Mouse (Mus musculus): ENCODE data around the gene Dapp1. TPM values are rescaled to one million over a fixed set of nuclear protein-coding genes. Genes with fewer than 3 reads are reported as not detected.

Gene Dapp1
- 2.6 and 3.7 TPM in 2 replicates for polyA plus RNA-seq (2014; fragmentation: Nextera tagmentation; extraction: Ambion mirVana)

- DNase-seq (ENCODE audit: low spot score) (peak; percentile 42), ATAC-seq (ENCODE audit: low FRiP score) (0 out of 2 replicates have a peak, but pooled peaks have one; percentile 30)
- H3K4me1 ChIP-seq (replicated peaks; ENCODE audit: control insufficient read depth, insufficient read depth, low read length): no peaks in the 10 kb centered on the region; the same call in none of the 2 replicates
- H3K27ac ChIP-seq (ENCODE audit: low read depth, low read length): no peak within 1 kb of the TSS
- H3K9ac ChIP-seq (ENCODE audit: low read depth, low read length): 0 out of 2 replicates have a peak within 1 kb of the TSS, but pooled peaks have one; percentile 27
- WGBS: 12% methylated on average over 10 of the region's 10 CpGs
- H3K4me3 ChIP-seq (ENCODE audit: low read depth, low read length): peak within 1 kb of the TSS; percentile 22
- H3K4me2 ChIP-seq (replicated peaks; ENCODE audit: low read depth, low read length): peak within 1 kb of the TSS; percentile 31
- no peaks in the 10 kb centered on the region for H3K36me3 ChIP-seq (ENCODE audit: control insufficient read depth, insufficient read depth, low read length)
- H3K27me3 ChIP-seq (ENCODE audit: control insufficient read depth, insufficient read depth, low read length): no peaks in the 10 kb centered on the region
- no peaks in the 10 kb centered on the region for H3K9me3 ChIP-seq (ENCODE audit: control insufficient read depth, low read length)
These were observed at the start of gene Dapp1 for GRCm38 (mm10) chr3:137981382-137981750. Dapp1 (minus strand) TSS chr3:137981545.

- no peak overlapping the region for H3K4me2 ChIP-seq (replicated peaks; ENCODE audit: low read depth, low read length)
- WGBS: 79% methylated on average over 6 of the region's 6 CpGs
These were observed 49.2 kb upstream of the Dapp1 start for GRCm38 (mm10) chr3:138030563-138030962.

GRCm38 (mm10) chr3:138029351-138029750, 48.0 kb upstream of the Dapp1 start:
- H3K9me3 ChIP-seq (ENCODE audit: control insufficient read depth, low read length): no peaks in the 10 kb centered on the region
- no peaks in the 10 kb centered on the region for H3K27me3 ChIP-seq (ENCODE audit: control insufficient read depth, insufficient read depth, low read length)
- WGBS: 90% methylated on average over 5 of the region's 5 CpGs
- H3K4me3 ChIP-seq (ENCODE audit: low read depth, low read length): no peak overlapping the region
- H3K9ac ChIP-seq (ENCODE audit: low read depth, low read length): no peak overlapping the region
- DNase-seq (ENCODE audit: low spot score): no peak
- H3K4me2 ChIP-seq (replicated peaks; ENCODE audit: low read depth, low read length): no peak overlapping the region
- no peaks in the 10 kb centered on the region for H3K4me1 ChIP-seq (replicated peaks; ENCODE audit: control insufficient read depth, insufficient read depth, low read length)
- no peaks in the 10 kb centered on the region for H3K36me3 ChIP-seq (ENCODE audit: control insufficient read depth, insufficient read depth, low read length)
- ATAC-seq (ENCODE audit: low FRiP score): no peak
- no peak overlapping the region for H3K27ac ChIP-seq (ENCODE audit: low read depth, low read length)

More at GRCm38 (mm10) chr3:138030563-138030962, 49.2 kb upstream of the Dapp1 start:
- Histone ChIP-seq H3K9ac (ENCODE audit: low read depth, low read length) (no peak overlapping the region), H3K27me3 (ENCODE audit: control insufficient read depth, insufficient read depth, low read length) (no peaks in the 10 kb centered on the region), H3K36me3 (ENCODE audit: control insufficient read depth, insufficient read depth, low read length) (no peaks in the 10 kb centered on the region), H3K9me3 (ENCODE audit: control insufficient read depth, low read length) (no peaks in the 10 kb centered on the region), H3K4me1 (replicated peaks; ENCODE audit: control insufficient read depth, insufficient read depth, low read length) (no peaks in the 10 kb centered on the region), H3K27ac (ENCODE audit: low read depth, low read length) (no peak overlapping the region), H3K4me3 (ENCODE audit: low read depth, low read length) (no peak overlapping the region)
- ATAC-seq (ENCODE audit: low FRiP score) (no peak; the same call in 1 of the 2 replicates), DNase-seq (ENCODE audit: low spot score) (no peak)

GRCm38 (mm10) chr3:138027575-138028362, 46.4 kb upstream of the Dapp1 start:
- Histone ChIP-seq H3K9me3 (ENCODE audit: control insufficient read depth, low read length) (no peaks in the 10 kb centered on the region), H3K27ac (ENCODE audit: low read depth, low read length) (no peak overlapping the region), H3K4me3 (ENCODE audit: low read depth, low read length) (no peak overlapping the region), H3K4me1 (replicated peaks; ENCODE audit: control insufficient read depth, insufficient read depth, low read length) (no peaks in the 10 kb centered on the region), H3K36me3 (ENCODE audit: control insufficient read depth, insufficient read depth, low read length) (no peaks in the 10 kb centered on the region), H3K27me3 (ENCODE audit: control insufficient read depth, insufficient read depth, low read length) (no peaks in the 10 kb centered on the region), H3K9ac (ENCODE audit: low read depth, low read length) (no peak overlapping the region), H3K4me2 (replicated peaks; ENCODE audit: low read depth, low read length) (no peak overlapping the region)
- no peak for DNase-seq (ENCODE audit: low spot score)
- WGBS: 81% methylated on average over 5 of the region's 5 CpGs
- no peak for ATAC-seq (ENCODE audit: low FRiP score)

GRCm38 (mm10) chr3:138026286-138026685, 44.9 kb upstream of the Dapp1 start:
- Histone ChIP-seq H3K4me3 (ENCODE audit: low read depth, low read length) (no peak overlapping the region), H3K9me3 (ENCODE audit: control insufficient read depth, low read length) (no peaks in the 10 kb centered on the region), H3K4me1 (replicated peaks; ENCODE audit: control insufficient read depth, insufficient read depth, low read length) (no peaks in the 10 kb centered on the region), H3K4me2 (replicated peaks; ENCODE audit: low read depth, low read length) (no peak overlapping the region), H3K27ac (ENCODE audit: low read depth, low read length) (no peak overlapping the region), H3K27me3 (ENCODE audit: control insufficient read depth, insufficient read depth, low read length) (no peaks in the 10 kb centered on the region), H3K9ac (ENCODE audit: low read depth, low read length) (no peak overlapping the region), H3K36me3 (ENCODE audit: control insufficient read depth, insufficient read depth, low read length) (no peaks in the 10 kb centered on the region)
- ATAC-seq (ENCODE audit: low FRiP score) (no peak), DNase-seq (ENCODE audit: low spot score) (no peak)
- 80% methylated on average over 10 of the region's 10 CpGs for WGBS

DNA sequence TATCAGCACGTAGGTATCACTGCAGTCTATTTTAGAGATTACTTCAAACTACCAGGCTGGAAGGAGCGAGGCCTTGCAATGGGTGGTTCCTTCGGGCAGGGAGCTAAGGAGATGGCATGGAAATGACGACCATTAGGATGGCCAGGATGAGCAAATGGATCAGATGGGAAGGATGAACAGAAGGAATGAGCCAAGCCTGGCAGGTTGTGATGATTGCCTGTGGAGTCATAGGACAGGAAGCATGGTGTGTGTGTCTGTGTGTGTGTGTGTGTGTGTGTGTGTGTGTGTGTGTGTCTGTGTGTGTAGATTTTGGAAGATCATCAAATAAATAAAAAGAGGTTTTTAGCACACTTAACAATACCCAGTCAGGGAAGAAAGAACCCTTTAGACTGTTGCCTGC, 41.3 kb upstream of the Dapp1 start:
- WGBS: 91% methylated on average over 4 of the region's 4 CpGs
- H3K4me3 ChIP-seq (ENCODE audit: low read depth, low read length): no peak overlapping the region
- ATAC-seq (ENCODE audit: low FRiP score) (no peak), DNase-seq (ENCODE audit: low spot score) (no peak)
- no peaks in the 10 kb centered on the region for H3K36me3 ChIP-seq (ENCODE audit: control insufficient read depth, insufficient read depth, low read length)
- H3K4me1 ChIP-seq (replicated peaks; ENCODE audit: control insufficient read depth, insufficient read depth, low read length): no peaks in the 10 kb centered on the region
- no peak overlapping the region for H3K9ac ChIP-seq (ENCODE audit: low read depth, low read length)
- no peak overlapping the region for H3K27ac ChIP-seq (ENCODE audit: low read depth, low read length)
- H3K27me3 ChIP-seq (ENCODE audit: control insufficient read depth, insufficient read depth, low read length): no peaks in the 10 kb centered on the region
- H3K4me2 ChIP-seq (replicated peaks; ENCODE audit: low read depth, low read length): no peak overlapping the region
- H3K9me3 ChIP-seq (ENCODE audit: control insufficient read depth, low read length): no peaks in the 10 kb centered on the region

- no peak overlapping the region for H3K27ac ChIP-seq (ENCODE audit: low read depth, low read length)
- no peak for ATAC-seq (ENCODE audit: low FRiP score)
- no peaks in the 10 kb centered on the region for H3K4me1 ChIP-seq (replicated peaks; ENCODE audit: control insufficient read depth, insufficient read depth, low read length)
- H3K9me3 ChIP-seq (ENCODE audit: control insufficient read depth, low read length): no peaks in the 10 kb centered on the region
- no peak overlapping the region for H3K4me2 ChIP-seq (replicated peaks; ENCODE audit: low read depth, low read length)
- no peaks in the 10 kb centered on the region for H3K27me3 ChIP-seq (ENCODE audit: control insufficient read depth, insufficient read depth, low read length)
- 92% methylated on average over 4 of the region's 4 CpGs for WGBS
- no peak overlapping the region for H3K4me3 ChIP-seq (ENCODE audit: low read depth, low read length)
- H3K9ac ChIP-seq (ENCODE audit: low read depth, low read length): no peak overlapping the region
- no peaks in the 10 kb centered on the region for H3K36me3 ChIP-seq (ENCODE audit: control insufficient read depth, insufficient read depth, low read length)
- no peak for DNase-seq (ENCODE audit: low spot score)
These were observed 40.7 kb upstream of the Dapp1 start for GRCm38 (mm10) chr3:138022003-138022402.

DNA sequence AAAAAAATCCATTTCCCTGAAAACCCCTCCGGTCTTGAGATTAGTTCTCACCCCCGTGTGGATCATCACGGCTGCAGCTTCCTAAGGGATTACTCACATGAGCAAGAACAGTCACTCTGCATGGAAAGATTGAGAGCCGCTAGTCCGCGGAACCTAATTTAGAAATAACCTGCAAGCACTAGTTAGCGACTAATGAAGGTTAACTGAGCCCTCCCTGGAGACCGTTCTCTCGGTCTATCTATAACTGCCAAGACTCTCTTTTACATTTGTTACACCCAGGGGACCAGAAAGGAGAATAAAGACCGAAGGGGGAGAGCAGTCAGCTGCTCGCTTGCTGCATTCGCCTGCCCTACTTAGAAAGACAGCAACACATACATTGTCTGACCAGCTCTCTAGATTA, 35.5 kb upstream of the Dapp1 start:
- peak; percentile 49; the same call in 1 of the 2 replicates for ATAC-seq (ENCODE audit: low FRiP score)
- no peaks in the 10 kb centered on the region for H3K4me1 ChIP-seq (replicated peaks; ENCODE audit: control insufficient read depth, insufficient read depth, low read length)
- no peaks in the 10 kb centered on the region for H3K27me3 ChIP-seq (ENCODE audit: control insufficient read depth, insufficient read depth, low read length)
- DNase-seq (ENCODE audit: low spot score): peak; percentile 20
- WGBS: 76% methylated on average over 12 of the region's 12 CpGs
- H3K36me3 ChIP-seq (ENCODE audit: control insufficient read depth, insufficient read depth, low read length): no peaks in the 10 kb centered on the region
- no peak overlapping the region for H3K9ac ChIP-seq (ENCODE audit: low read depth, low read length)
- H3K9me3 ChIP-seq (ENCODE audit: control insufficient read depth, low read length): no peaks in the 10 kb centered on the region
- H3K4me2 ChIP-seq (replicated peaks; ENCODE audit: low read depth, low read length): no peak overlapping the region
- no peak overlapping the region for H3K27ac ChIP-seq (ENCODE audit: low read depth, low read length)
- no peak overlapping the region for H3K4me3 ChIP-seq (ENCODE audit: low read depth, low read length)

GRCm38 (mm10) chr3:138014725-138015124, 33.4 kb upstream of the Dapp1 start:
- Histone ChIP-seq H3K4me1 (replicated peaks; ENCODE audit: control insufficient read depth, insufficient read depth, low read length) (no peaks in the 10 kb centered on the region), H3K9me3 (ENCODE audit: control insufficient read depth, low read length) (no peaks in the 10 kb centered on the region), H3K27ac (ENCODE audit: low read depth, low read length) (no peak overlapping the region), H3K4me2 (replicated peaks; ENCODE audit: low read depth, low read length) (no peak overlapping the region), H3K36me3 (ENCODE audit: control insufficient read depth, insufficient read depth, low read length) (no peaks in the 10 kb centered on the region), H3K9ac (ENCODE audit: low read depth, low read length) (no peak overlapping the region), H3K27me3 (ENCODE audit: control insufficient read depth, insufficient read depth, low read length) (no peaks in the 10 kb centered on the region), H3K4me3 (ENCODE audit: low read depth, low read length) (no peak overlapping the region)
- WGBS: 84% methylated on average over 2 of the region's 2 CpGs
- ATAC-seq (ENCODE audit: low FRiP score) (no peak), DNase-seq (ENCODE audit: low spot score) (no peak)
